Mouse (Mus musculus) B cell, adult 2 months (primary cell): Measurements from ENCODE around the gene Atxn10.

Source experiments
- DNase-seq, 2 experiments: peaks; one replicate each; pipeline ENCODE4 v3.0.0; 2022

Atxn10 gene

GRCm38 (mm10) chr15:85479919-85480318 is 143.9 kb downstream of the Atxn10 start:
- no peak for DNase-seq

GRCm38 (mm10) chr15:85480630-85481029 is 144.6 kb downstream of the Atxn10 start:
- no peak for DNase-seq

- no peak for DNase-seq
These were observed 152.9 kb downstream of the Atxn10 start for GRCm38 (mm10) chr15:85488900-85489299.

- DNase-seq = no peak
These were observed 153.7 kb downstream of the Atxn10 start for GRCm38 (mm10) chr15:85489751-85490150.

- DNase-seq = no peak
These were observed 158.1 kb downstream of the Atxn10 start for GRCm38 (mm10) chr15:85494163-85494621.

GRCm38 (mm10) chr15:85497548-85497947 is 161.5 kb downstream of the Atxn10 start:
- no peak for DNase-seq

- DNase-seq = no peak
These were observed 162.0 kb downstream of the Atxn10 start for GRCm38 (mm10) chr15:85497981-85498475.

GRCm38 (mm10) chr15:85500267-85500666 is 164.2 kb downstream of the Atxn10 start:
- no peak for DNase-seq

- no peak for DNase-seq
These were observed 167.1 kb downstream of the Atxn10 start, which contains the start of gene 7530416G11Rik for GRCm38 (mm10) chr15:85503127-85503526. 7530416G11Rik (minus strand) TSS chr15:85503227.

- DNase-seq = no peak
These were observed 169.3 kb downstream of the Atxn10 start for GRCm38 (mm10) chr15:85505118-85505925.

- no peak for DNase-seq
These were observed 170.6 kb downstream of the Atxn10 start for GRCm38 (mm10) chr15:85506680-85507079.

- DNase-seq = no peak
These were observed 171.4 kb downstream of the Atxn10 start for GRCm38 (mm10) chr15:85507370-85508014.
